Mouse (Mus musculus): ENCODE data around the gene Olfr1280.

DNA sequence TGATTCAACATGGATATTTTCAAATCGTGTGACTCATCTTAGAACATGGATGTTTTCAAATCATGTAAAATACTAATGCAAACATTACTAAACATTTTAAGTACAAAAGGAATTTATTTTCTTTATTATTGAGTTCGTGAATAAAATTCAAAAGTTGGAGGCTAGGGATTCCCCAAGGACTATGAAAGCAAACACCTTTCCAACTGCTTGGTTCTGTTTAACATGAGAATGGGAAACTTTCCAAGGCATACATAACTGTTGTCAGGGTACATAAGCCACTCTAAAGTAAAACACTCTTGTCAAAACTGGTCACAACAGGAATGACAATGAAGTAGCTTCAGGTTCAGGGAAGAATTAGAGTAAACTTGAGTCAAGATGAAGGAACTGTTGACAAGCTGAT is 12.4 kb downstream of the Olfr1280 start, which contains the start of gene Olfr1281:
- no peak for TF ChIP-seq CTCF (IDR thresholded peaks at IDR 0.05; ENCODE audit: low read depth)
- no peak for TF ChIP-seq EP300 (IDR thresholded peaks at IDR 0.05; ENCODE audit: low read depth)

Data from liver, embryonic 14.5 days (tissue).